Comparison of ENCODE assay signal across 8 mouse cellular contexts in genomic region chr11:55378371-55378770, GRCm38 (mm10). TPM values are rescaled to one million over a fixed set of nuclear protein-coding genes. Genes with fewer than 3 reads are reported as not detected.
DNase-seq lines count a peak whose midpoint lies in the region; ATAC-seq and TF ChIP-seq lines count a peak whose summit lies in the region.

No protein-coding gene starts in this region.

- no peak overlapping the region for H3K4me3 ChIP-seq in liver, postnatal 0 days (ENCODE audit: low read depth, low read length)
- no peak overlapping the region for H3K4me3 ChIP-seq in olfactory bulb, adult 2 months (ENCODE audit: insufficient read depth, low read depth, low read length)

- no peak overlapping the region for H3K4me2 ChIP-seq in liver, postnatal 0 days (ENCODE audit: low read depth, low read length)

- WGBS in liver, postnatal 0 days (ENCODE audit: insufficient replicate concordance): 64% methylated on average over 5 of the region's 5 CpGs
- WGBS in olfactory bulb, adult 2 months: 13% methylated on average over 5 of the region's 5 CpGs

- TF ChIP-seq CTCF in liver, postnatal 0 days (IDR thresholded peaks at IDR 0.05; ENCODE audit: low read depth): no peak
- no peak for TF ChIP-seq CTCF in olfactory bulb, adult 2 months (IDR thresholded peaks at IDR 0.05; ENCODE audit: insufficient read depth, low read depth, low read length)

- no peak for TF ChIP-seq POLR2A in olfactory bulb, adult 2 months (IDR thresholded peaks at IDR 0.05; ENCODE audit: insufficient read depth, low read depth, low read length)

- H3K9ac ChIP-seq in liver, postnatal 0 days (replicated peaks): no peak overlapping the region

- peak; percentile 25 for DNase-seq in liver
- no peak for DNase-seq in liver, postnatal 0 days
- DNase-seq in frontal cortex, adult 2 months (ENCODE audit: extremely low spot score in 1 of 2, low spot score in 1 of 2): peak; percentile 57 to 77
- peak; percentile 82 for DNase-seq in heart, postnatal 4 days
- DNase-seq in left cerebral cortex, adult 18-20 months (ENCODE audit: low spot score in 2 of 2): peak; percentile 56 to 73
- DNase-seq in embryo, embryonic 11 days: no peak
- DNase-seq in spleen, adult 12 weeks (ENCODE audit: low spot score): no peak

- no peaks in the 10 kb centered on the region for H3K4me1 ChIP-seq in liver, postnatal 0 days (ENCODE audit: insufficient read depth)
- peaks cover 12% of the 10 kb centered on the region for H3K4me1 ChIP-seq in olfactory bulb, adult 2 months (ENCODE audit: control insufficient read depth, insufficient read depth, low read length)

- ATAC-seq in liver, postnatal 0 days: no peak

- no peaks in the 10 kb centered on the region for H3K36me3 ChIP-seq in liver, postnatal 0 days (replicated peaks; ENCODE audit: insufficient read depth, low read length)

- no peak overlapping the region for H3K27ac ChIP-seq in liver, postnatal 0 days (ENCODE audit: low read depth)
- H3K27ac ChIP-seq in olfactory bulb, adult 2 months (ENCODE audit: insufficient read depth, low read depth, low read length): peak overlapping the region; percentile 78; the same call in 1 of the 2 replicates

- no peak for TF ChIP-seq EP300 in liver, postnatal 0 days (IDR thresholded peaks at IDR 0.05; ENCODE audit: low read depth)

- no peaks in the 10 kb centered on the region for H3K27me3 ChIP-seq in liver, postnatal 0 days (ENCODE audit: insufficient read depth, low read length)

- H3K9me3 ChIP-seq in liver, postnatal 0 days (ENCODE audit: low read length): no peaks in the 10 kb centered on the region

RNA-seq across cellular contexts. Expression of gene Fat2, which starts 42.0 kb away (rescaled TPM):
- polyA plus RNA-seq in liver, postnatal 0 days (2015; fragmentation: Nextera tagmentation; extraction: Ambion mirVana): not detected in 2 replicates
- polyA plus RNA-seq in frontal cortex, adult 2 months (2012; rRNA removed): 0.04 and 0.06 TPM in 2 replicates
- under 1 TPM; 0.05 to 0.07 TPM for total RNA-seq in heart, postnatal 4 days (2021)
- total RNA-seq in left cerebral cortex, adult 18-20 months (2021): under 1 TPM; 0.26 to 0.28 TPM
- not detected in 2 replicates for polyA plus RNA-seq in olfactory bulb, adult 2 months (2012; ENCODE audit: insufficient read depth, insufficient read length, low replicate concordance, missing spikeins)

RNA-seq across cellular contexts. Expression of gene Sparc, which starts 44.6 kb away (rescaled TPM):
- polyA plus RNA-seq in liver, postnatal 0 days (2015; fragmentation: Nextera tagmentation; extraction: Ambion mirVana): 258 and 272 TPM in 2 replicates
- 433 and 435 TPM in 2 replicates for polyA plus RNA-seq in frontal cortex, adult 2 months (2012; rRNA removed)
- total RNA-seq in heart, postnatal 4 days (2021): 1,000 to 10,000 TPM; 1,405 to 1,430 TPM
- 100 to 1,000 TPM; 174 to 202 TPM for total RNA-seq in left cerebral cortex, adult 18-20 months (2021)
- 225 and 437 TPM in 2 replicates for polyA plus RNA-seq in olfactory bulb, adult 2 months (2012; ENCODE audit: insufficient read depth, insufficient read length, low replicate concordance, missing spikeins)

Comparison
In these comparisons a context has a peak if more than half of its experiments do, and no peak if none do; other contexts are left out.
1. DNase-seq: peak in liver (single experiment), frontal cortex, adult 2 months (2 of 2), heart, postnatal 4 days (single experiment) and left cerebral cortex, adult 18-20 months (2 of 2); none in liver, postnatal 0 days (single experiment), embryo, embryonic 11 days (single experiment) and spleen, adult 12 weeks (single experiment).